Mouse (Mus musculus) forebrain, embryonic 16.5 days (tissue): ENCODE results near the gene Sptb. TPM values are rescaled to one million over a fixed set of nuclear protein-coding genes. Genes with fewer than 3 reads are reported as not detected.

Experiments used
- ATAC-seq: fragments of 200-750 bp; cut with Nextera tagmentation; 2 replicates; pipeline ENCODE4 v1.8.0; 2017; ENCODE audit warnings: mild to moderate bottlenecking, moderate library complexity
- H3K27ac ChIP-seq: fragments of 300-500 bp; sonication (generic); 2 replicates; pipeline ENCODE4 v1.5.1; 2014; ENCODE audit warnings: low read length, control low read depth
- H3K27me3 ChIP-seq: fragments of 300-500 bp; sonication (generic); replicated peaks from 2 replicates; pipeline ENCODE4 v1.6.1; 2014; ENCODE audit warnings: low read length; ENCODE audit not compliant: control insufficient read depth, insufficient read depth
- H3K36me3 ChIP-seq: fragments of 300-500 bp; sonication (generic); 2 replicates; pipeline ENCODE4 v1.6.1; 2014; ENCODE audit not compliant: control insufficient read depth, insufficient read depth
- H3K4me1 ChIP-seq: fragments of 300-500 bp; sonication (generic); replicated peaks from 2 replicates; pipeline ENCODE4 v1.6.1; 2014; ENCODE audit warnings: low read length; ENCODE audit not compliant: control insufficient read depth, insufficient read depth
- H3K4me2 ChIP-seq: fragments of 300-500 bp; sonication (generic); 2 replicates; pipeline ENCODE4 v1.6.1; 2014; ENCODE audit warnings: mild to moderate bottlenecking, low read length, control low read depth
- H3K4me3 ChIP-seq: fragments of 300-500 bp; sonication (generic); replicated peaks from 2 replicates; pipeline ENCODE4 v1.5.1; 2014; ENCODE audit warnings: mild to moderate bottlenecking, low read length, control low read depth
- H3K9ac ChIP-seq: fragments of 300-500 bp; sonication (generic); replicated peaks from 2 replicates; pipeline ENCODE4 v1.6.1; 2014; ENCODE audit warnings: low read depth, low read length, control low read depth
- H3K9me3 ChIP-seq: fragments of 300-500 bp; sonication (generic); 2 replicates; pipeline ENCODE4 v1.6.1; 2016; ENCODE audit warnings: low read length; ENCODE audit not compliant: control insufficient read depth
- WGBS: fragments of 180-500 bp; shearing (Covaris S2); extraction: QIAGEN DNeasy Blood & Tissue Kit; methylation state at CpG from one replicate; pipeline ENCODE4 v1.1.7; 2014; 5-methylcytosine and 5-hydroxymethylcytosine counted together
- polyA plus RNA-seq: library from polyadenylated mRNA; unstranded; fragments of >200 nt; fragmentation: Nextera tagmentation; extraction: Ambion mirVana; gene quantifications from 2 replicates; pipeline ENCODE4 v1.2.1, GENCODE M21; 2015

The Sptb gene
- polyA plus RNA-seq, 1 experiment from 2014 or later, result 1.9 TPM

DNA sequence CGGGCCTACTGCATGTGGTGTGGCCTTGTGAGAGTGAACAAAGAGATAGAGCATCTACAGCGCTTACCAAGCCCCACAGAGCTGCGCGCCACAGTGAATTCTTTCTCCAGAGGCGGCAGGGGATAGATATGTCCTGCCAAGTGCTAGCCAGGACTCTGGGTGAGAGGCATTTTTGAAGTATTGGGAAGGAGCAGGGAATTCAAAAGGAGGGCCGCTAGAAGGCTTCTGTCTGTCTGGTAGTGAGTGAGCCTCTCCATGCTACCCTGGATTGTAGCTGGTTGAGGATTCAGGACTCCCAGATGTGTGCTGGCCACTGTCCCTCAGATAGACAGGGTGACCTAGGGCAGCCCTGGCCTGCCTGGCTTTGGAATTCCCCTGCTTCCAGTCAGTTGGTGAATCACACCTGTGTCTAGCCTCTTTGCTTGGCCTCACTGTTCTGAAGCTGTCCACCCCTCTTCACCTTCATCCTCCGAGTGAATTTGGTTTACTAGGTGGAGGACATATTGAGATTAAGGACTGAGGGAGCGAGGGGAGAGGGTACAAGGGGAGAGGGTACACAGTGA, 173.7 kb downstream of the Sptb start:
- no peak overlapping the region for H3K4me3 ChIP-seq
- no peaks in the 10 kb centered on the region for H3K9me3 ChIP-seq
- WGBS, result 82% methylated on average over 8 of the region's 8 CpGs
- H3K27ac ChIP-seq, result no peak overlapping the region
- no peaks in the 10 kb centered on the region for H3K36me3 ChIP-seq
- no peak for ATAC-seq
- peaks cover 13% of the 10 kb centered on the region for H3K4me1 ChIP-seq
- H3K4me2 ChIP-seq, result no peak overlapping the region
- H3K27me3 ChIP-seq, result peaks cover 27% of the 10 kb centered on the region
- H3K9ac ChIP-seq, result no peak overlapping the region

DNA sequence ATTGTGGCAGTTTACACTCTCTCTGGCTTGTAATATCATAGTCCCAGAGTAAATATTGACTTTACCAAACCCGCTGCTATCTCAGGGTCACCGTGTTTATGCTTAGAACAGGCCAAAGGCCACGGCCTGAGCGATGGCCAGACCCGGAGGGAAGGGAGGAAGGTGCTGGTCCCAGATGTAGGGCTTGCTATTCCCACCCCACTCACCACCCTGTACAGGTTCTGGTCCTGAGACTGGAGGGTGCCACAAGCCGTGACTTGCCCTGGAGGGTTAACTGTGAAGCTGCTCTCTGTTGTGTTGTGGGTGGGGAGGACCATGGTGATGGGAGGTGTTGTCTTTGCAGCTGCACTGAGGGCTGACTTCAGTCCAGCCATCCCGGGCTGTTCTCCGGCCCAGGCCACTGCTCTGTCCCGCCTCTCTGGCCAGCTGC, 174.9 kb downstream of the Sptb start:
- no peaks in the 10 kb centered on the region for H3K9me3 ChIP-seq
- H3K4me3 ChIP-seq, result no peak overlapping the region
- H3K4me1 ChIP-seq, result peaks cover 13% of the 10 kb centered on the region
- 72% methylated on average over 9 of the region's 9 CpGs for WGBS
- H3K27me3 ChIP-seq, result peaks cover 37% of the 10 kb centered on the region
- no peak overlapping the region for H3K4me2 ChIP-seq
- H3K27ac ChIP-seq, result no peak overlapping the region
- no peak for ATAC-seq
- H3K9ac ChIP-seq, result no peak overlapping the region
- H3K36me3 ChIP-seq, result no peaks in the 10 kb centered on the region

DNA sequence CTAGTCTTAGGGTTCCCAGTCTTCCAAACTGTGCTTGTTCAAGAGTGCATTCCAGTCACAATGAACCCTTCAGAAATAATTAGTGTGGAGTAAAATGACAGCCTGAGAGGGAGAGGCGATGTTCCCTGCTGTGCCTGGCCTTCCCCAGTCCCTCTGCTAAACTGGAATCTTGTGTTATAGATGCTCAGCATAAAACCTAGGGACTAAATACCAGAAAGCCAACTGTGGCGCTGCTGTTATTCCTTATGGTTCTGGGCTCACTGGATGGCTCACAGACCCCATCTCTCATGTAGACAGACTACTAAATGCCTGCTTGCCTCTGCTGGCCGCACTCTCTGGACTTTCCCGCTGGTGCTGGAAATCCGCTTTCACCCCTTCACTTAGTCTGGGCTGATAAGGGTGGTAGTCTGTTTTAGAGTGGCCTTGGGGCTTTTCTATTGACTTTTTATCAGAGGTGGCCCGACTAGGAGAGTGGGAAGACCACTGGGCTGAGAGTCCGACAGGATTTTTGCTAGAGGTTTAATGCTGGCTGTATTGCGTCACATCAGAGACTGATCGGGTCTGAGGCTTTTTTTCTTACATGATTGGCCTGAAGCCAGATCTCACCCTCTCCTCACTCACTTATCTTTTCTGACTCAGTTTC, 175.6 kb downstream of the Sptb start:
- Histone ChIP-seq H3K27me3 (peaks cover 40% of the 10 kb centered on the region), H3K27ac (no peak overlapping the region), H3K9me3 (no peaks in the 10 kb centered on the region), H3K4me1 (peaks cover 13% of the 10 kb centered on the region), H3K4me3 (no peak overlapping the region), H3K4me2 (peak overlapping the region; percentile 99), H3K9ac (no peak overlapping the region), H3K36me3 (no peaks in the 10 kb centered on the region)
- ATAC-seq, result no peak
- 31% methylated on average over 9 of the region's 9 CpGs for WGBS

DNA sequence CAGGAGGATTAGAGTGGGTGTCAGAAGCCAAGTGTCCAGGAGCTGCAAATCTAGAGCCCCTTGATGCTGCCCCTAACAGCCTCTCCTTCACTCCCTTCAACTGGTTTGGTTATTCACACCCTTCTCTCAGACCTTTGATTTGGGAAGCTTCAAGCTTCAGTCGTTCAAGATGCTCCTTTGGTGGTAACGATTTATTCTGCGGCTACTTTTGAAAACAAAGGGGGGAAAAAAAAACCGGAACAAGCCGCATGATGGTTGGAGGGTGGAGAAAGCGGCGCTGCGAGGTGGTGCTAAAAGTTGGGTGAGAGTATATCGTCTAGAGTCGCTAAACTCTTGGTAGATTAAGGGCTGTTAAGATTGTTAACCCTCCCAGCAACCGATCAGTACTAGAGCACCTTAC, 176.1 kb downstream of the Sptb start:
- no peaks in the 10 kb centered on the region for H3K36me3 ChIP-seq
- H3K9ac ChIP-seq, result no peak overlapping the region
- H3K27me3 ChIP-seq, result peaks cover 40% of the 10 kb centered on the region

DNA sequence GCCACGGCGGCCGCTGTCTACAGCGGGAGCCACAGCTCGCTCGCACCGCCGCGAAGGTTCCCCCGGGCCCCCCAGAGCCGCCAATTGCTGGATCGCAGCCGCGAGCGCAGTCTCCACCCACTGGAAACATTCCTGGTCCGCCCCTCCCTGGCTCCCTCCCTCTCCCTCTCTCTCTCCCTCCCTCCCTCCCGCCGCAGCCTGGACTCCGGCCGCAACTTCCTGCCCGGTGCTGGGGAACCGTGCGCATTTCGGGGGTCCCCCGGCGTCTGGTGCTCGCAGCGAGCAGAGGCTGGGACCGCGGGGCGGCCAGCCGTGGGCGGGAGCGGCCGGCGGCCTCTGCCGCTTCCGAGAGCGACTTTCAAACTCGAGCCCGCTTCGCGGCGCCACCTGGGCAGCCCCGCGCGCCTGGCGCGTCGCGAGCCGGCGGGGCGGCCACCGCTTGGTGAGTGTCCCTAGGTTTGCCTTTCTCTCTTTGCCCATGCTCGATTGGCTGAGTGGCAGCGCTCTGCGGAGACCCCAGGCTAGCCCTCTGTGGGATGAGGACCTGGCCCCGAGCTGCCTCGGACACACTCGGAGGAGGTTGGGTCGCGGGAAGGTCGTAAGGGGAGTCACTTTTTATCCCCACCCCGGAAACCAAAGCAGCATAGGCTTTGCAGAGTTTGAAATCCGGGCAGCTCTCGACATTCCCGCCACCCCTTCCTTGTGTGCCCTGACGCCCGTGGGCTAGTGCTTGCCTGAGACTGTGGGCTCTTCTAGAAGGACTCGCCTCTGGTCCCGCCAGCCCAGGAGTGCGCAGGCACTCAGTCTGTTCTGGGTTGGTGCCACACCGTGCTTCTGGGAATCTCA, 176.7 kb downstream of the Sptb start:
- ATAC-seq, result peak; percentile 83
- Histone ChIP-seq H3K4me1 (peaks cover 13% of the 10 kb centered on the region), H3K4me3 (peak overlapping the region; percentile 60), H3K27ac (0 out of 2 replicates have a peak overlapping the region, but pooled peaks have one; percentile 5), H3K4me2 (peak overlapping the region; percentile 99), H3K9me3 (no peaks in the 10 kb centered on the region), H3K36me3 (no peaks in the 10 kb centered on the region), H3K27me3 (peaks cover 40% of the 10 kb centered on the region), H3K9ac (peak overlapping the region; percentile 47)
- under 1% methylated on average over 65 of the region's 74 CpGs for WGBS

More for the DNA sequence above, 176.1 kb downstream of the Sptb start:
- Histone ChIP-seq H3K27ac (no peak overlapping the region), H3K4me1 (peaks cover 13% of the 10 kb centered on the region), H3K9me3 (no peaks in the 10 kb centered on the region), H3K4me3 (peak overlapping the region; percentile 60), H3K4me2 (peak overlapping the region; percentile 99)
- no peak for ATAC-seq
- 2% methylated on average over 11 of the region's 11 CpGs for WGBS

DNA sequence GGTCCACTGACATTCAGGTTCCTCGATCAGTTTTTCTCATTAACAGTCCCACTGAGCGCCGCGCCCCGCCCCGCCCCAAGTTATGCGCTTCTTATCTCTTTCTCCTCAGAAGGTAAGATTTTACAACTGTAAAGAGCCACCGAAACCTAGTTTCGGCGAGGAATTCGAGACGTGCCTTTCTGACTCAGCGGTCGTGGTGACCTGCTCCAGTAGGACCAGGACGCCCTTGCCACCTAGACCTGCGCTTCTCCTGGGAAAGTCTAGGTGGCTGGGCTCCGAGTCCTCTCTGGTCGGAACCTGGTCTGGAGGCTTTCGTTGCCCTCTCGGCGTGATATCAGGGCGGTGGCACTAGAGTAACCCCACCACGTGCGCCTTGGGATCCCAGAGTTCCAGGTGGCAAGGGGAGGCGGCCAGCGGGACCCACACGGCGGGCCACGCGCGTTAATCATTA, 177.4 kb downstream of the Sptb start:
- H3K4me1 ChIP-seq, result peaks cover 13% of the 10 kb centered on the region
- H3K9me3 ChIP-seq, result no peaks in the 10 kb centered on the region
- H3K4me3 ChIP-seq, result peak overlapping the region; percentile 60
- H3K36me3 ChIP-seq, result no peaks in the 10 kb centered on the region
- no peak overlapping the region for H3K27ac ChIP-seq
- under 1% methylated on average over 31 of the region's 31 CpGs for WGBS
- H3K27me3 ChIP-seq, result peaks cover 40% of the 10 kb centered on the region
- ATAC-seq, result peak; percentile 41
- peak overlapping the region; percentile 99 for H3K4me2 ChIP-seq
- H3K9ac ChIP-seq, result peak overlapping the region; percentile 47

DNA sequence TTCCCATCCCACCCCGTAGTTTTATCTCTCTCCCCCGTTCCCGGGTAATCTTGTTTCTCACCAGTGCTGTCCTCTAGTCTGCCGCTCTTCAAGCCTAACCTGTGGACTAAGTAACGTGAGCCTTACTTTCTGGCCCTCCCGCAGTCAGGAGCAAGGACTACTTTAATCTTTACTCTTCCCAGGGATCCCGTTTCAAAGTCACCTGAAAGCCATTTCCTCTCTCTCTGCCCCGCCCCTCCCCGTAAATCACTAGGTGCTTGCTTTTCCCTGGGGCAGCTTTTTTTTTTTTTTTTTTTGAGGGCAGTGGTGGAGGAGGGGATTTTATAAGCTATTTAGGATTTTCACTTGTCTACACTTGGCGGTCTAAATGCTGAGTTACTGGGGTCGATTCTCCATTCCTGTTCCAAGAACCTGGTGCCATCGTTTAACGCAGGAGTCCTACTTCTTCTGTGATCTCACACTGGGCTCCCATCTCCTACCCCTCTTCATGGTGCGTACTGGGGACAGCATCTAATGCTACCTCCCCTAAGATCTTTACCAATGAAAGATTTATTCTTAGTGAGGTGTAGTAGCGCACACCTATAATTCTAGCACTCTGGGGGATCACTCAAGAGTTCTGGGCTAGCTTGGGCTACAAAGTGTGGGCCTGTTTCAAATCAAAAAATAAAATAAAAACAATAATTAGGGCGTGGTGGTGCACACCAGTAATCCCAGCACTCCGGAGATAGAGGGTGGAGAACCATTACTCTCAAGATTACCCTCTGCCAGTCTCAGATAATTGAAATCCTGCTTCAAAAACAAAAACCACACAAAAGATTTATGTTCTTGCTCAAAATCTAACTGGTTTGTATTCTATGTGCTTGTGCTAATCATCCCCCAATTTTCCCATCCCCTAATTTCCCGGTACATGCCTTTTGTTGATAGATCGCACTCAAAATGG, 178.1 kb downstream of the Sptb start:
- Histone ChIP-seq H3K27me3 (peaks cover 40% of the 10 kb centered on the region), H3K4me3 (peak overlapping the region; percentile 60), H3K36me3 (no peaks in the 10 kb centered on the region), H3K4me1 (peaks cover 13% of the 10 kb centered on the region), H3K9ac (peak overlapping the region; percentile 47; the same call in 1 of the 2 replicates), H3K27ac (no peak overlapping the region), H3K4me2 (peak overlapping the region; percentile 99), H3K9me3 (no peaks in the 10 kb centered on the region)
- WGBS, result 1% methylated on average over 19 of the region's 19 CpGs
- no peak for ATAC-seq

DNA sequence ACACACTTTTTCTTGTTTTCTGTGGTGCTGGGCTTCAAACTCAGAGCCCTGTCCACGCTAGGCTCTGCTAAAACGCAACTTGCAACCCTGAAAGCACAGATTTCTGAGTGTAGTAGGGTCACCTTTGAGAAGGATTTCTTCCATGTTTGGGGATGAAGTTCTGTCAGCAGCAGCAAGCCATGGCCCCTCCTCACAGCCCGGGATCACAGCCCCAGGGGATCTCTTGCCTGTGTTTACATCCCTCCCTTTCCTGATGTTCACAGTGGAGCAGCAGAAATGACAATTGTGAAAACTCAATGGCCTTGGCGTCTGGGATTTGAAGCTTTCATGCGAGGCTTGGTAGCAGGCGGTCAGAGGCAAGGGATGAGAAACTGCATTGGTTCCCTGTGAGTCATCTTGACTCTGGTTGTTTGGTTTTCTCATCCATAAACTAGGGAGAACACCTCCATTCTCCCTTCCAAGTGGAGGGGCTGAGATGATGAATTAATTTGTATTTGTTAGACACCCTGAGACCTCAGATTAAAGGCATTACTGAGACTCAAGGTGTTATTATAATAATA, 179.7 kb downstream of the Sptb start, which contains the start of gene Plekhg3:
Plekhg3 (plus strand) TSS at position 312 of the 560 bp plus-strand sequence.
- Histone ChIP-seq H3K4me3 (no peak within 1 kb of the TSS), H3K4me1 (peaks cover 13% of the 10 kb centered on the region), H3K9ac (no peak within 1 kb of the TSS), H3K4me2 (no peak within 1 kb of the TSS), H3K27ac (no peak within 1 kb of the TSS), H3K27me3 (peaks cover 40% of the 10 kb centered on the region), H3K9me3 (no peaks in the 10 kb centered on the region), H3K36me3 (no peaks in the 10 kb centered on the region)
- WGBS, result 38% methylated on average over 6 of the region's 6 CpGs
- ATAC-seq, result no peak
